Mouse (Mus musculus) kidney, adult 2 months (tissue): ENCODE measurements around the gene Tcf21.

ENCODE experiments used
- CTCF ChIP-seq: fragments of 200-500 bp; conservative IDR thresholded peaks from 2 replicates; pipeline ENCODE4 v1.5.1; 2011; ENCODE audit warnings: low read depth, mild to moderate bottlenecking, control low read depth, low read length, moderate library complexity, mixed read lengths; ENCODE audit not compliant: insufficient read depth, insufficient read length
- POLR2A ChIP-seq: fragments of 200-500 bp; IDR thresholded peaks from one replicate; pipeline ENCODE4 v1.6.1; 2011; ENCODE audit warnings: low read depth, low read length, control low read depth

- TF ChIP-seq CTCF (no peak), POLR2A (no peak)
Measured at GRCm38 (mm10) chr10:22867210-22867609, 47.2 kb upstream of the Tcf21 start.
